Mouse (Mus musculus): ENCODE results near the gene Erg. TPM values are rescaled to one million over a fixed set of nuclear protein-coding genes. Genes with fewer than 3 reads are reported as not detected.

Erg gene
- polyA plus RNA-seq, 1 experiment from 2014 or later = 2.2 TPM

DNA sequence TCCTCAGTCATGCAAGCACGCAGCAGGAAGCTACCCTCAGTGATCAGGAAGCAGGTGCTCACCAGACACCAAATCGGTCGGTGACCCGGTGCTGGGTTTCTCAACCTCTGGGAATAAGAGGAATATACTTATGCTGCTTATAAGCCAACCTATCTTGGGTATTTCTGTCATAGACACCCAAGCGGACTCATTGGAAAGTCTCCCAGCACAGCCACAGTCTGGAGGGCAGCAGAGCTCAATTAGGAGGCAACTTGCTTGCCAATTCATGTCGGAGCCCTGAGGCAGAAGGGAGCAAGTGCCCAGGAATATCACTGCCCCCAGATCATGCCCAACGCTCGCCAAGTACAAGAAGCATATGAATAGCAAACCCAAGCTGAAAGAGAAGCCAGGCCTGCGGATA, 184.5 kb downstream of the Erg start:
- H3K9me3 ChIP-seq (ENCODE audit: low read length) = no peaks in the 10 kb centered on the region
- no peak overlapping the region for H3K27ac ChIP-seq (ENCODE audit: low read depth)
- TF ChIP-seq EP300 (IDR thresholded peaks at IDR 0.05; ENCODE audit: low read depth) (no peak), CTCF (IDR thresholded peaks at IDR 0.05; ENCODE audit: low read depth) (no peak)
- ATAC-seq (no peak), DNase-seq (no peak)
- no peak overlapping the region for H3K9ac ChIP-seq (replicated peaks)
- 57% methylated on average over 9 of the region's 9 CpGs for WGBS (ENCODE audit: insufficient replicate concordance)
- H3K27me3 ChIP-seq (ENCODE audit: insufficient read depth, low read length) = no peaks in the 10 kb centered on the region
- no peaks in the 10 kb centered on the region; the same call in none of the 2 replicates for H3K4me1 ChIP-seq (ENCODE audit: insufficient read depth)
- H3K4me2 ChIP-seq (ENCODE audit: low read depth, low read length) = no peak overlapping the region
- no peaks in the 10 kb centered on the region for H3K36me3 ChIP-seq (replicated peaks; ENCODE audit: insufficient read depth, low read length)
- no peak overlapping the region for H3K4me3 ChIP-seq (ENCODE audit: low read depth, low read length)

DNA sequence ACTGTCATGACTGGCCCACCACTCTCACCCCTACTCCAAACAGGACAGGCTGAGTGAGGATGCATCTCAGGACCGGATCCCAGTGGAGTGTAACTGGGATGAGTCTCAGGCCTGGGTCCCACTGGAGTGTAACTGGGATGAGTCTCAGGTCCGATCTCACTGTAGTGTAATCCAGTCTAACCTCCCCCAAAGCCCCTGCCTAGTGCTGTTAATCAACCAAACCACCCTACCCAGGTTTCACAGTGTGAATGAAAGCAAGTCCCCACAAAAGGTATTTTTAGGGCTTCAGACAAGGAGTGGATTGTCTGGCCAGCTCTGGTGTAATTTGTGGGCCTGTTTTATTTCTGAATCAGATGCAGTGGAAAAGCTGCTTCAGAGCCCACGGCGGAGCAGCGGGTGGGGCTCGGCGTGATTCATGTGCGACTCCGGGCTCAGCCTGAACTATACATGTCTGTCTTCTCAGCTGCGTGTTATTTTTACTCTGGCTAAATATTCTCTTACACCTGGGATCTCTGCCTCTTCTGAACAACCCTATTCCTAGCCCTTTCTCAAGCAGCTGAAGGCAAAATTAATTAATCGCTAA, 187.5 kb downstream of the Erg start:
- Histone ChIP-seq H3K4me3 (ENCODE audit: low read depth, low read length) (no peak overlapping the region), H3K27me3 (ENCODE audit: insufficient read depth, low read length) (no peaks in the 10 kb centered on the region), H3K4me2 (ENCODE audit: low read depth, low read length) (no peak overlapping the region), H3K9ac (replicated peaks) (no peak overlapping the region), H3K27ac (ENCODE audit: low read depth) (no peak overlapping the region), H3K36me3 (replicated peaks; ENCODE audit: insufficient read depth, low read length) (no peaks in the 10 kb centered on the region), H3K4me1 (ENCODE audit: insufficient read depth) (no peaks in the 10 kb centered on the region; the same call in 1 of the 2 replicates), H3K9me3 (ENCODE audit: low read length) (no peaks in the 10 kb centered on the region)
- DNase-seq (no peak), ATAC-seq (no peak)
- 85% methylated on average over 11 of the region's 11 CpGs for WGBS (ENCODE audit: insufficient replicate concordance)
- TF ChIP-seq CTCF (IDR thresholded peaks at IDR 0.05; ENCODE audit: low read depth) (no peak), EP300 (IDR thresholded peaks at IDR 0.05; ENCODE audit: low read depth) (no peak)

DNA sequence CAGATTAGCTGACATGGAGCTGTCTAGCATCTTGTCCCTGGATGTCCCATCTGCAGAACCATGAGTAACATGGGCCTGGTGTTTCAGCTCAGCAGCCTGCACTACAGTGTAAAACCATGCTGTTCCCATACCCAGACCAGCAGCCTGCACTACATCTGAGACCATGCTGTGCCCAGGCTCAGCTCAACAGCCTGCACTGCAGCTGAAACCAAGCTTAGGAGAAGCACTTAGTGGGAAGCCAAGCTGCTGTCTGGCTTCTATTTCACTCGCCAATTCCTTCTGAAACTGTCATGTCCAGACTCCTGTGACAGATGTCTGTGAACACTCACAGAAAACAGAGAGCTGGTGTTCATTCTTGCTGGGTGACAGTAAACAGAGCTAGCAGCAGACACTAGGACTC, 195.6 kb downstream of the Erg start:
- ATAC-seq (no peak), DNase-seq (no peak)
- Histone ChIP-seq H3K4me3 (ENCODE audit: low read depth, low read length) (no peak overlapping the region), H3K4me1 (ENCODE audit: insufficient read depth) (no peaks in the 10 kb centered on the region), H3K9me3 (ENCODE audit: low read length) (no peaks in the 10 kb centered on the region), H3K9ac (replicated peaks) (no peak overlapping the region), H3K36me3 (replicated peaks; ENCODE audit: insufficient read depth, low read length) (0 out of 2 replicates have a peak, but pooled peaks cover 2% of the 10 kb centered on the region), H3K27me3 (ENCODE audit: insufficient read depth, low read length) (no peaks in the 10 kb centered on the region), H3K27ac (ENCODE audit: low read depth) (no peak overlapping the region), H3K4me2 (ENCODE audit: low read depth, low read length) (no peak overlapping the region)
- WGBS (ENCODE audit: insufficient replicate concordance) = 62% methylated on average over 1 of the region's 1 CpGs
- no peak for TF ChIP-seq EP300 (IDR thresholded peaks at IDR 0.05; ENCODE audit: low read depth)

DNA sequence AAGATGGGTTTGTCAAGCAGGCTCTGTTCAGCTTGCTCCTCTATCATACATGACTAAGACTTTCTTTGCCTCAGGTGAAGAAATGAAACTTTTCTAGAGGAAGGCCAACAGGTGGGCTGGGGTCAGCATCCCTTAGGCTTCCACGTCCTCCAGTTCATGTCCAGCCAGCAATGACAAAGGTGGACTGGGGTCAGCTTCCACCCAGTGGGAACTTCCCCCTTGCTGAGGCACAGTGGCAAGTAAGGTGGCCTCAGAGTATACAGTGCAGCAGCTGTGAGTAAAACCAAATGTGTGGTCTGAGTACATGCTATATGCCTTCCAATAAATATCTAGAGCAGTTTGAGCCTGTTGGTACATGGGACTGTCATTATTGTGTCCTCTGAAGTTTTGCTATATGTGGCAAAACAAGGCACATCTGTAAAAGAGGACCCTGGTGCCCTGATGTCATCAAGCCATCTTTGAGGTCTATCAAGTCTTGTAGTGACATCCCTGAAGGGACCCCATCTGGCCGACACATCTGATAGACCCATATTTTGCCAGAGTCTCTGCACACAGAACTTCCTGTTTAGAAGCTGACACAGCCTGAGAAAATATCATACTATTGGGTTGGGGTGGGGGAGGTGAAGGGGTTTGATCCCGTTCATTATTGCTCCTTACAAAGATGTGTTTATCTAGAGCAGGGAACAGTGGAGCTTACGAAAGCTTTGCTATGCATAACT, 197.4 kb downstream of the Erg start:
- Histone ChIP-seq H3K27ac (ENCODE audit: low read depth) (no peak overlapping the region), H3K36me3 (replicated peaks; ENCODE audit: insufficient read depth, low read length) (0 out of 2 replicates have a peak, but pooled peaks cover 2% of the 10 kb centered on the region), H3K4me3 (ENCODE audit: low read depth, low read length) (no peak overlapping the region), H3K9ac (replicated peaks) (no peak overlapping the region), H3K27me3 (ENCODE audit: insufficient read depth, low read length) (no peaks in the 10 kb centered on the region), H3K9me3 (ENCODE audit: low read length) (no peaks in the 10 kb centered on the region), H3K4me1 (ENCODE audit: insufficient read depth) (no peaks in the 10 kb centered on the region; the same call in 1 of the 2 replicates), H3K4me2 (ENCODE audit: low read depth, low read length) (no peak overlapping the region)
- no peak for ATAC-seq
- WGBS (ENCODE audit: insufficient replicate concordance) = 56% methylated on average over 4 of the region's 4 CpGs
- TF ChIP-seq EP300 (IDR thresholded peaks at IDR 0.05; ENCODE audit: low read depth) (no peak), CTCF (IDR thresholded peaks at IDR 0.05; ENCODE audit: low read depth) (no peak)
- no peak for DNase-seq

DNA sequence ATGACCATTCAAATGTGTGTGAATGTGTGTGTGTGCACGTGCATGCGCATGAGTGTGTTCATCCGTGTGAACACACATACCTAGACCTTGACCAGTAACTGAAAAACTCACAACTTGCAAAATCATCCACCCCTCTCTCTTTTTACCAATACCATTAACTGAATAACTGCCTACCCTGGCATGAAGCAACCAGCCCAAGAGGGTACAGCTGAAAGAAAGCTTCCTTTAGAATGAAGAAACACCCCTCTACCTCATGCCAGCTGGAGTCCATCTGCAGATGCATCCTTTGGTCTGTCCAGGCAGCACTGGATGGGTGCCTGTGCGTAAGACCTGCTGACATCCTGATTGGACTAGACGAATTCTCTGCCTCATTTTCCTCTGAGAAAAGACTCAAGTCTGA, 198.1 kb downstream of the Erg start:
- no peaks in the 10 kb centered on the region for H3K27me3 ChIP-seq (ENCODE audit: insufficient read depth, low read length)
- no peak overlapping the region for H3K4me2 ChIP-seq (ENCODE audit: low read depth, low read length)
- no peaks in the 10 kb centered on the region; the same call in 1 of the 2 replicates for H3K4me1 ChIP-seq (ENCODE audit: insufficient read depth)
- TF ChIP-seq CTCF (IDR thresholded peaks at IDR 0.05; ENCODE audit: low read depth) (no peak), EP300 (IDR thresholded peaks at IDR 0.05; ENCODE audit: low read depth) (no peak)
- ATAC-seq (no peak), DNase-seq (no peak)
- H3K4me3 ChIP-seq (ENCODE audit: low read depth, low read length) = no peak overlapping the region
- no peak overlapping the region for H3K27ac ChIP-seq (ENCODE audit: low read depth)
- no peaks in the 10 kb centered on the region for H3K9me3 ChIP-seq (ENCODE audit: low read length)
- no peak overlapping the region for H3K9ac ChIP-seq (replicated peaks)
- 74% methylated on average over 5 of the region's 5 CpGs for WGBS (ENCODE audit: insufficient replicate concordance)
- 0 out of 2 replicates have a peak, but pooled peaks cover 2% of the 10 kb centered on the region for H3K36me3 ChIP-seq (replicated peaks; ENCODE audit: insufficient read depth, low read length)

DNA sequence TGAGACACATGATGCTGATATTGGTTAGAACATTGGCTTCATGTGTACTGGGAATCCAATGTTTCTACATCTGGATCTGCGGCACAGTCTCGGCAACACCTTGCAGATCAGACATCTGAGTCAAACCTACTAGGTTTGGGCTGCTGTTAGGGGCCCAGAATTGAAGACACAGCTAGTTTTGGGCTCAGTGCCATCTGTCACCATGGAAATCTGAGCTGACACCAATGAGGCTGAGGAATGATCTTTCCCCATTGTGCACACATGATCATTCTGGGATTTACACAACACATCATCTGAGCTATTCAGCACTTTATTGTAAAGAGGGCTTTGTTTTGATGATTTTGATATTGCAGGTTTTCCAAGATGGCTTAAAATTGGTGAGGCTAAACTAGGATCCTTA, 199.4 kb downstream of the Erg start:
- 0 out of 2 replicates have a peak, but pooled peaks cover 2% of the 10 kb centered on the region for H3K36me3 ChIP-seq (replicated peaks; ENCODE audit: insufficient read depth, low read length)
- ATAC-seq (no peak), DNase-seq (no peak)
- H3K9me3 ChIP-seq (ENCODE audit: low read length) = no peaks in the 10 kb centered on the region
- no peak overlapping the region for H3K4me3 ChIP-seq (ENCODE audit: low read depth, low read length)
- H3K27me3 ChIP-seq (ENCODE audit: insufficient read depth, low read length) = no peaks in the 10 kb centered on the region
- TF ChIP-seq CTCF (IDR thresholded peaks at IDR 0.05; ENCODE audit: low read depth) (no peak), EP300 (IDR thresholded peaks at IDR 0.05; ENCODE audit: low read depth) (no peak)
- no peak overlapping the region for H3K27ac ChIP-seq (ENCODE audit: low read depth)
- no peak overlapping the region for H3K4me2 ChIP-seq (ENCODE audit: low read depth, low read length)
- 69% methylated on average over 2 of the region's 2 CpGs for WGBS (ENCODE audit: insufficient replicate concordance)
- no peak overlapping the region for H3K9ac ChIP-seq (replicated peaks)
- no peaks in the 10 kb centered on the region; the same call in 1 of the 2 replicates for H3K4me1 ChIP-seq (ENCODE audit: insufficient read depth)

All from liver, postnatal 0 days (tissue).